Mouse (Mus musculus) G1E (cell line): ENCODE data around the gene R3hdm2. TPM values are rescaled to one million over a fixed set of nuclear protein-coding genes. Genes with fewer than 3 reads are reported as not detected.

Experiments used
- ATAC-seq: 2 replicates; pipeline ENCODE4 v1.8.0; 2016; ENCODE audit warnings: mild to moderate bottlenecking; ENCODE audit not compliant: insufficient number of reproducible peaks, poor library complexity, low FRiP score, severe bottlenecking; ENCODE audit errors: extremely low read depth
- DNase-seq: peaks from one replicate; pipeline ENCODE4 v3.0.0; 2012; ENCODE audit warnings: low spot score
- H3K27me3 ChIP-seq: 2 replicates; pipeline ENCODE4 v1.6.1; 2012; ENCODE audit warnings: mild to moderate bottlenecking, low read length, inconsistent platforms; ENCODE audit not compliant: insufficient read depth
- H3K36me3 ChIP-seq: replicated peaks from 2 replicates; pipeline ENCODE3; 2012; ENCODE audit warnings: mild to moderate bottlenecking, inconsistent platforms
- H3K4me1 ChIP-seq: 2 replicates; pipeline ENCODE4 v1.6.1; 2012; ENCODE audit warnings: low read depth, low read length, inconsistent platforms, mixed read lengths; ENCODE audit not compliant: insufficient read depth
- H3K4me3 ChIP-seq: 2 replicates; pipeline ENCODE4 v1.5.1; 2012; ENCODE audit warnings: low read depth, mild to moderate bottlenecking, inconsistent platforms, low read length, moderate library complexity, mixed read lengths
- H3K9me3 ChIP-seq: replicated peaks from 2 replicates; pipeline ENCODE4 v1.6.1; 2012; ENCODE audit warnings: inconsistent platforms
- CTCF ChIP-seq: IDR thresholded peaks from 2 replicates; pipeline ENCODE4 v1.5.1; 2012; ENCODE audit warnings: low read depth, low read length, inconsistent platforms, mixed read lengths
- GATA1 ChIP-seq: IDR thresholded peaks from 2 replicates; pipeline ENCODE4 v1.6.1; 2012; ENCODE audit warnings: borderline replicate concordance, low read length, inconsistent platforms, mixed read lengths
- GATA2 ChIP-seq: IDR thresholded peaks from 2 replicates; pipeline ENCODE4 v1.6.1; 2012; ENCODE audit warnings: low read depth, low read length, inconsistent platforms, borderline replicate concordance
- POLR2AphosphoS5 ChIP-seq: IDR thresholded peaks from 2 replicates; pipeline ENCODE4 v1.6.1; 2012; ENCODE audit warnings: low read depth, low read length, inconsistent platforms; ENCODE audit not compliant: insufficient replicate concordance
- TAL1 ChIP-seq: conservative IDR thresholded peaks from 2 replicates; pipeline ENCODE4 v1.6.1; 2012; ENCODE audit warnings: low read depth, low read length, inconsistent platforms, mixed read lengths
- polyA plus RNA-seq: library from polyadenylated mRNA; stranded (reverse); fragments of >175 nt; gene quantifications from 2 replicates; pipeline ENCODE4 v1.2.3, GENCODE M21; 2012
- total RNA-seq, 2 experiments: library from RNA; stranded (forward) in 1 of 2; stranded (reverse) in 1 of 2; fragments of 200-1000 nt in 1 of 2; fragments of >200 nt in 1 of 2; fragmentation: Nextera tagmentation in 1 of 2; gene quantifications; 2 replicates each; pipeline ENCODE4 v1.2.3; 2014 to 2017

R3hdm2 gene
- total and polyA plus RNA-seq, 3 experiments, result 14.8 to 123 (median 97.4) TPM

DNA sequence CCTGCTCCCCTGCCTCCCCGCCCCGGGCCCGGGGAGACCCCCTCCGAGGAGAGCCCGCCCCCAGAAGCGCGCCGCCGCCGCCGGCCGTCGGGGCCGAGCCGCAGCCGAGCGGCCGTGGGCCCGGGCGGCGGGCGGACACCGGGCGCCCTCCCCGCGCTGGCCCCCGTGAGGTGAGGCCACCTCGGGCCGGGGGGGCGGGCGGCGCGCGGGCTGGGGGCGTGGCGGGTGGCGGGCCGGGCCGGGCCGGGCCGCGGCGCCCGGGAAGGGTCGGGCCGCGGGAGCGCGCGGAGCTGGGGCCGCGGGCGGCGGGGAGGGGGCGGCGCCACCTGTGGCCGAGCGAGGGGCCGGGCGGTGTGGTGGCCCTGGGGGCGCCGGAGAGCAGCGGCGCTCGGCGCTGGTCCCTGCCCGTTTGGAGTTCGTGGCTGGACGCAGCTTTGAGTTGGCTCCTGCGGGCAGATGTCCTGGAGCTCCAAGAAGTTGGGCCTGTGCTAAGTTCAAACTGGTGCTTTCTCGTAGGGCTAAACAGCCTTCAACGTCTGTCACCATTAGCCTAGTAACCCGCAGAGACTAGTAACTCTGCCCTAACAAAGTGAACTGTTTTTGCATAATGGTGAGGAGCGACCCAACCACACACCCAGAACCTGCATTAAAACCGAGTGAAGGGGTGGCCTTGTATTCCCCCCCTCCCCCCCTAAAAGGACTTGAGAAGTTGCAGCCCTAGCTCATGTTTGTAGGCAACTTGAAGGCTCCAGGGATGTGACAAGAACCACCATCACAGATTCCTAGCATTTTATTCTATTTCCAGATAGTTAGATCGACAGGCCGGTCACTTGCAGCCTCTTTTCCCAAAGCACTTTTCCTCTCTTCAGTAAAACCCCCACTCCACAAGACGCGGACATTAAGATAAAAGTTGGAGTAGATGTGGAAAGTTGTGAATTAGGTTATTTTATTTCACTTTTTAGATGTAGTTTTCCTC is 928 bp downstream of the R3hdm2 start:
- Histone ChIP-seq H3K27me3 (peaks cover 8% of the 10 kb centered on the region), H3K4me3 (peak overlapping the region; percentile 82), H3K9me3 (no peaks in the 10 kb centered on the region), H3K36me3 (peaks cover 13% of the 10 kb centered on the region), H3K4me1 (peaks cover 22% of the 10 kb centered on the region)
- no peak for ATAC-seq
- DNase-seq, result peak; percentile 59
- TF ChIP-seq TAL1, result no peak
- TF ChIP-seq GATA2, result no peak
- TF ChIP-seq CTCF, result no peak
- no peak for TF ChIP-seq POLR2AphosphoS5
- no peak for TF ChIP-seq GATA1

GRCm38 (mm10) chr10:127381743-127382134 is 1.6 kb downstream of the R3hdm2 start:
- no peak for ATAC-seq
- H3K9me3 ChIP-seq, result no peaks in the 10 kb centered on the region
- DNase-seq, result no peak

GRCm38 (mm10) chr10:127391774-127392173 is 11.6 kb downstream of the R3hdm2 start:
- H3K36me3 ChIP-seq, result peaks cover 48% of the 10 kb centered on the region

More at GRCm38 (mm10) chr10:127381743-127382134, 1.6 kb downstream of the R3hdm2 start:
- Histone ChIP-seq H3K4me1 (peaks cover 22% of the 10 kb centered on the region), H3K4me3 (peak overlapping the region; percentile 82; the same call in 1 of the 2 replicates), H3K27me3 (peaks cover 8% of the 10 kb centered on the region), H3K36me3 (peaks cover 17% of the 10 kb centered on the region)
- TF ChIP-seq GATA2 (no peak), CTCF (no peak), POLR2AphosphoS5 (no peak), TAL1 (no peak), GATA1 (no peak)

GRCm38 (mm10) chr10:127404701-127405100 is 24.6 kb downstream of the R3hdm2 start:
- H3K27me3 ChIP-seq, result no peaks in the 10 kb centered on the region
- no peak for ATAC-seq
- H3K4me1 ChIP-seq, result no peaks in the 10 kb centered on the region
- peaks cover 67% of the 10 kb centered on the region for H3K36me3 ChIP-seq
- DNase-seq, result no peak
- no peak overlapping the region for H3K4me3 ChIP-seq
- no peaks in the 10 kb centered on the region for H3K9me3 ChIP-seq
- TF ChIP-seq POLR2AphosphoS5, result no peak
- TF ChIP-seq GATA1, result no peak
- no peak for TF ChIP-seq CTCF
- TF ChIP-seq TAL1, result no peak
- TF ChIP-seq GATA2, result no peak

More at GRCm38 (mm10) chr10:127391774-127392173, 11.6 kb downstream of the R3hdm2 start:
- no peaks in the 10 kb centered on the region for H3K9me3 ChIP-seq
- H3K4me1 ChIP-seq, result peaks cover 2% of the 10 kb centered on the region
- TF ChIP-seq CTCF (no peak), GATA2 (no peak), TAL1 (no peak), GATA1 (no peak), POLR2AphosphoS5 (no peak)
- ATAC-seq (no peak), DNase-seq (no peak)
- no peaks in the 10 kb centered on the region for H3K27me3 ChIP-seq
- H3K4me3 ChIP-seq, result no peak overlapping the region

GRCm38 (mm10) chr10:127407391-127407790 is 27.3 kb downstream of the R3hdm2 start:
- H3K36me3 ChIP-seq, result peaks cover 63% of the 10 kb centered on the region
- TF ChIP-seq GATA2, result no peak
- no peak for TF ChIP-seq TAL1
- TF ChIP-seq GATA1, result no peak
- no peak for TF ChIP-seq POLR2AphosphoS5
- TF ChIP-seq CTCF, result no peak
- no peaks in the 10 kb centered on the region for H3K9me3 ChIP-seq
- ATAC-seq, result no peak
- no peaks in the 10 kb centered on the region for H3K27me3 ChIP-seq
- no peaks in the 10 kb centered on the region for H3K4me1 ChIP-seq
- H3K4me3 ChIP-seq, result no peak overlapping the region
- no peak for DNase-seq

GRCm38 (mm10) chr10:127412101-127412500 is 32.0 kb downstream of the R3hdm2 start:
- Histone ChIP-seq H3K9me3 (no peaks in the 10 kb centered on the region), H3K4me3 (no peak overlapping the region), H3K27me3 (no peaks in the 10 kb centered on the region), H3K4me1 (no peaks in the 10 kb centered on the region), H3K36me3 (peaks cover 59% of the 10 kb centered on the region)
- no peak for TF ChIP-seq GATA2
- no peak for TF ChIP-seq GATA1
- TF ChIP-seq CTCF, result no peak
- no peak for TF ChIP-seq POLR2AphosphoS5
- no peak for TF ChIP-seq TAL1
- DNase-seq, result no peak
- ATAC-seq, result no peak
